Mouse (Mus musculus): ENCODE data around the gene Mrgpra6.
A peak's percentile ranks its signal among the peaks of the same experiment; 100 is the strongest.

Mrgpra6 gene

DNA sequence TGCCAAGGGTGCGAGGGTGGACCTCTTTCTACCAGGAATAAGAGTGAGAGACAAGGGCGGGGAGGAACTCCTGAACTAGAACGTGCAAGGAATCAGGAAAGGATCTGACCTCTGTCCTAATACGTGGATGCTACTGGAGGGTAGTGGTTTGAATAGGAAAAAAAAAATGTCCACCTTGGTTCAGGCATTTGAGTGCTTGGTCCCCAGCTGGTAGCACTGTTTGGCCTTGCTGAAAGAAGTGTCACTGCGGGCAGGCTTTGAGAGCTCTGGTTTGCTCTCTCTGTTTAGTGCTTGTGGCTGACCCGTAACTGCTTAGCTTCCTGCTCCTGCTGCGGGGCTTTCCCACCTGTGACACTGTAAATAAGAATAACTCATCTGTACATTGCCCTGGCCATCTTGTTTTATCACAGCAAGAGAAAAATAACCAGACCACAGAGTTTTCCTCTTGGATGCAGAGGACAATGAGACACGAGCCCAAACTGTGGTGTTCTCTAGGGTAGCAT is 64.8 kb downstream of the Mrgpra6 start:
- DNase-seq (ENCODE audit: low read depth, low spot score), result peak; percentile 19
- Histone ChIP-seq H3K27me3 (ENCODE audit: control insufficient read depth, insufficient read depth, low read length, poor library complexity, severe bottlenecking) (no peaks in the 10 kb centered on the region), H3K36me3 (ENCODE audit: control insufficient read depth, insufficient read depth, low read length, poor library complexity, severe bottlenecking) (no peaks in the 10 kb centered on the region)

Measured in splenic B cell, adult 2 months (primary cell).